Mouse (Mus musculus) stomach, embryonic 16.5 days (tissue): ENCODE measurements at regions not wholly inside any gene's neighbourhood (a gene's known extent, or its start where the extent isn't known, plus 50 kb on each side); places are given as distances from the start of the nearest gene placed in this dataset.

Experiments
- ATAC-seq: fragments of 200-750 bp; cut with Nextera tagmentation; 2 replicates; pipeline ENCODE4 v1.8.0; 2017; ENCODE audit warnings: moderate number of reproducible peaks, moderate TSS enrichment; ENCODE audit not compliant: insufficient read depth, low FRiP score
- H3K27ac ChIP-seq: fragments of 300-500 bp; sonication (generic); 2 replicates; pipeline ENCODE4 v1.5.1; 2014; ENCODE audit warnings: low read length
- H3K27me3 ChIP-seq: fragments of 300-500 bp; sonication (generic); 2 replicates; pipeline ENCODE4 v1.6.1; 2014; ENCODE audit warnings: low read length, control low read depth, mixed read lengths; ENCODE audit not compliant: control insufficient read depth, insufficient read depth
- H3K36me3 ChIP-seq: fragments of 300-500 bp; sonication (generic); 2 replicates; pipeline ENCODE4 v1.6.1; 2014; ENCODE audit warnings: low read length; ENCODE audit not compliant: control insufficient read depth, insufficient read depth
- H3K4me1 ChIP-seq: fragments of 300-500 bp; sonication (generic); 2 replicates; pipeline ENCODE4 v1.6.1; 2014; ENCODE audit warnings: low read length, control low read depth, mixed read lengths; ENCODE audit not compliant: control insufficient read depth, insufficient read depth
- H3K4me2 ChIP-seq: fragments of 300-500 bp; sonication (generic); 2 replicates; pipeline ENCODE4 v1.6.1; 2014; ENCODE audit warnings: low read depth, low read length, mixed read lengths
- H3K4me3 ChIP-seq: fragments of 300-500 bp; sonication (generic); replicated peaks from 2 replicates; pipeline ENCODE4 v1.5.1; 2014; ENCODE audit warnings: mild to moderate bottlenecking, low read length
- H3K9ac ChIP-seq: fragments of 300-500 bp; sonication (generic); 2 replicates; pipeline ENCODE4 v1.6.1; 2014; ENCODE audit warnings: low read length
- H3K9me3 ChIP-seq: fragments of 300-500 bp; sonication (generic); replicated peaks from 2 replicates; pipeline ENCODE4 v1.6.1; 2016; ENCODE audit warnings: low read length, control low read depth; ENCODE audit not compliant: control insufficient read depth
- WGBS: fragments of 180-500 bp; shearing (Covaris S2); extraction: QIAGEN DNeasy Blood & Tissue Kit; methylation state at CpG from one replicate; pipeline ENCODE4 v1.1.7; 2014; 5-methylcytosine and 5-hydroxymethylcytosine counted together

- no peak for ATAC-seq
- no peak overlapping the region for H3K4me2 ChIP-seq
- 54% methylated on average over 9 of the region's 9 CpGs for WGBS
- no peaks in the 10 kb centered on the region for H3K27me3 ChIP-seq
- H3K27ac ChIP-seq, result no peak overlapping the region
- H3K9me3 ChIP-seq, result peaks cover 6% of the 10 kb centered on the region; the same call in 1 of the 2 replicates
- H3K36me3 ChIP-seq, result no peaks in the 10 kb centered on the region
- no peak overlapping the region for H3K9ac ChIP-seq
- peaks cover 16% of the 10 kb centered on the region for H3K4me1 ChIP-seq
- no peak overlapping the region for H3K4me3 ChIP-seq
Observed at GRCm38 (mm10) chr4:137216908-137217497, 60.3 kb upstream of the Wnt4 start.

DNA sequence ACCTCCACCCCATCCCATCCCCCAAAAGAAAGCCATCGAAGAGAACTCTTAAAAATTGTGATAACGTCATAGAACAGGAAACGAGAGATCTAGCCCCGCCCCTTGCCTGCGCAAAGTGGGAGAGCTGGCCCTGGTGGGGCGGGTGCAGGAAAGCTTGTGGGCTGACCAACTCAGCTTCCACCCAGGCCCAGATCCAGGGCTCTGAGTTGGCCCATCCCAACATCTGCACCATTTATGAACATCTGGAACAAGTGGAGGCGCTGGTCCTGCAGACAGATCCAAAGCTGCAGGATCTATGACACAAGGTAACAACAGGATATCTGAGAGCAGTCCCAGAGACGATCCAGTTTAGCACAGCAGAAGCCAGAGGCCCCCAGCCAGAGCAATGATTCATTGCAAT is 62.7 kb upstream of the Wnt4 start:
- Histone ChIP-seq H3K4me1 (peaks cover 25% of the 10 kb centered on the region), H3K4me3 (no peak overlapping the region), H3K27ac (no peak overlapping the region), H3K36me3 (no peaks in the 10 kb centered on the region), H3K9me3 (no peaks in the 10 kb centered on the region), H3K9ac (no peak overlapping the region), H3K4me2 (no peak overlapping the region), H3K27me3 (no peaks in the 10 kb centered on the region)
- ATAC-seq, result no peak
- 66% methylated on average over 8 of the region's 8 CpGs for WGBS

- Histone ChIP-seq H3K9ac (no peak overlapping the region), H3K9me3 (no peaks in the 10 kb centered on the region), H3K36me3 (no peaks in the 10 kb centered on the region), H3K27ac (no peak overlapping the region), H3K27me3 (no peaks in the 10 kb centered on the region), H3K4me2 (no peak overlapping the region), H3K4me3 (no peak overlapping the region), H3K4me1 (peaks cover 25% of the 10 kb centered on the region)
- WGBS, result 40% methylated on average over 9 of the region's 9 CpGs
- ATAC-seq, result no peak
Observed at GRCm38 (mm10) chr4:137212846-137213245, 64.4 kb upstream of the Wnt4 start.

- Histone ChIP-seq H3K4me1 (peaks cover 31% of the 10 kb centered on the region), H3K27ac (no peak overlapping the region), H3K4me2 (no peak overlapping the region), H3K36me3 (no peaks in the 10 kb centered on the region), H3K9ac (peak overlapping the region; percentile 23; the same call in 1 of the 2 replicates), H3K4me3 (no peak overlapping the region), H3K27me3 (no peaks in the 10 kb centered on the region), H3K9me3 (no peaks in the 10 kb centered on the region)
- ATAC-seq, result no peak
- WGBS, result 16% methylated on average over 14 of the region's 14 CpGs
Observed at GRCm38 (mm10) chr4:137212106-137212505, 65.2 kb upstream of the Wnt4 start.

DNA sequence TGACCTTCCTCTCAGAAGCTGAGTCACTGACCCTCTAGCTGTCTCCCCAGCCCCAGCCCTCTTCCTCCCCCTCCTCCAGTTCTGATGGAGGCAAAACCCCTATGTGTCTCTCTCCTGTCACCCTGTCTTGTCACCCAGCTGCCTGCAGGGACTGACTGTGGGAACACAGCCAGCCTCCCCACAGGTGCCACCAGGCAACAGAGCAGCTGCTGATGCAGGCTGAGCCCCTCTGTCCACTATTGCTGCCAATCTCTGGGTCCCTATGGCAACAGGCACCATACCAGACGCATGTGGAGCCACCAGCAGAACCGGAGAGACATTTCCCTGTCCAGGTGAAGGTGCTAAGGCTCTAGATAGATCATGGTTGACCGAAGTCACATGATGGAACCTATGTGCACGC is 66.0 kb upstream of the Wnt4 start:
- H3K4me2 ChIP-seq, result no peak overlapping the region
- no peaks in the 10 kb centered on the region for H3K9me3 ChIP-seq
- H3K27me3 ChIP-seq, result no peaks in the 10 kb centered on the region
- H3K4me1 ChIP-seq, result peaks cover 32% of the 10 kb centered on the region
- 70% methylated on average over 4 of the region's 4 CpGs for WGBS
- peak overlapping the region; percentile 23; the same call in 1 of the 2 replicates for H3K9ac ChIP-seq
- H3K4me3 ChIP-seq, result no peak overlapping the region
- no peak overlapping the region for H3K27ac ChIP-seq
- no peak for ATAC-seq
- no peaks in the 10 kb centered on the region for H3K36me3 ChIP-seq

DNA sequence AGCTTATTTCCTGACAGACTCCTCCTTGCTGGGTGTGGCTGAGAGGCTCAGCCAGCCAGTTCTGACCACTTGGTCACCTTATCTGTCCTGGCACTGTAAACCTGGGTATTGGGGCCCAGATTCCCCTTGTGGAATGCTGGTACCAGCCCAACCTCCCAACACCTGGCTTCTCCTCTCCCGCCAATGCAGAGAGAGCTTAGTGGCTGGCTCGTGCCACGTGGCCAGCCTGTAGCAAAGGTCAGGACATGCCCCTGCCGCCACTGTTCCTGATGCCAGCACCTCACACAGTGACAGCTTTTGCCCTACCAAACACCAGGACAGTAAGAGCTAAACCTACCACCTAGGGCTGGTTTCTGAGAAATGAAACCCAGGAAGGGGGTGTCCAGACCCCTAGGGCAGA is 66.8 kb upstream of the Wnt4 start:
- Histone ChIP-seq H3K4me2 (no peak overlapping the region), H3K27me3 (no peaks in the 10 kb centered on the region), H3K4me1 (peaks cover 32% of the 10 kb centered on the region), H3K36me3 (no peaks in the 10 kb centered on the region), H3K9ac (no peak overlapping the region), H3K4me3 (no peak overlapping the region), H3K9me3 (no peaks in the 10 kb centered on the region), H3K27ac (no peak overlapping the region)
- 57% methylated on average over 4 of the region's 4 CpGs for WGBS
- ATAC-seq, result 0 out of 2 replicates have a peak, but pooled peaks have one; percentile 1

DNA sequence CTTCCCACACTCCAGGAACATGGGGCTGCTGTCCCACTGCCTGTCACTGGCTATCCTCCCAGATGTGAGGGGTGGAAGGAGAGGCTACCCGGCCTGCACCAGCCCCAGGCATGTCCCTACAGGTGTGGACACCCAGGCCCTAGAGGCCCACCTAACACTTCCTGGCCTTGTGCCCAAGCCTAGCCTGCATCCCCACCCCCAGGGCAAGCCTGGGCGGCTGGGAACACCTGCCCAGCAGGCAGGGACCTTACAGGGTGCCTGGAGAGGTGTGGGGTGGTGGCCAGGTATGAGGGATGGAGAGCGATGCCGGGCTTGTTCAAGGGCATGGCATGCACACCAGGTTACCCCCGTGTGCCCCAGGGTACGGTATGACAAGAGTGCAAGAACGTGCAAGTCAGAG is 76.3 kb upstream of the Wnt4 start:
- H3K4me1 ChIP-seq, result 0 out of 2 replicates have a peak, but pooled peaks cover 4% of the 10 kb centered on the region
- ATAC-seq, result peak; percentile 57; the same call in 1 of the 2 replicates
- H3K9ac ChIP-seq, result no peak overlapping the region
- no peaks in the 10 kb centered on the region for H3K27me3 ChIP-seq
- H3K4me3 ChIP-seq, result no peak overlapping the region
- no peaks in the 10 kb centered on the region for H3K9me3 ChIP-seq
- no peaks in the 10 kb centered on the region for H3K36me3 ChIP-seq
- peak overlapping the region; percentile 54; the same call in 1 of the 2 replicates for H3K27ac ChIP-seq
- WGBS, result 68% methylated on average over 7 of the region's 7 CpGs
- no peak overlapping the region for H3K4me2 ChIP-seq

DNA sequence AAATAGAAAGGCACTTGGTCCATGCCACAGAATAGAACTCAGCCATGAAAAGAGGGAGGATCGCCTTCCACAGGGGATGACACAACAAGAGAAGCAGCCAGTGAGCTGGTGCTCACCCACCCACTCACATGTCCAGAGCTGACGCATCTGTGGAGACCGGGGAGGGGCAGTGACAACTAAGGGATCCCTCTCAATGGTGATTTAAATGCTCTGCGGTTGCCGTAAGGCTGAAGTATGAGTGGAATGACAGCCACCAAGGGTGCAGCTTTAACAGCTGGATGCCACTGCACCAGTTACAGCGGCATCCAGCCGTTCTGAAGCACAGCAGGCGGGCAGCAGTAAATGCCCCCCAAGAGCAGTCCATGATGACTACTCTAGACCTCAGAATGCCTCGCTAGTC is 76.9 kb upstream of the Wnt4 start:
- ATAC-seq, result no peak
- H3K27me3 ChIP-seq, result no peaks in the 10 kb centered on the region
- H3K9ac ChIP-seq, result no peak overlapping the region
- peak overlapping the region; percentile 54; the same call in 1 of the 2 replicates for H3K27ac ChIP-seq
- H3K36me3 ChIP-seq, result no peaks in the 10 kb centered on the region
- H3K4me2 ChIP-seq, result no peak overlapping the region
- 0 out of 2 replicates have a peak, but pooled peaks cover 4% of the 10 kb centered on the region for H3K4me1 ChIP-seq
- no peak overlapping the region for H3K4me3 ChIP-seq
- H3K9me3 ChIP-seq, result no peaks in the 10 kb centered on the region
- whole genome bisulfite sequencing, result 71% methylated on average over 9 of the region's 9 CpGs

- Histone ChIP-seq H3K4me2 (no peak overlapping the region), H3K36me3 (no peaks in the 10 kb centered on the region), H3K27ac (no peak overlapping the region), H3K4me1 (no peaks in the 10 kb centered on the region), H3K9ac (no peak overlapping the region), H3K27me3 (no peaks in the 10 kb centered on the region), H3K4me3 (no peak overlapping the region), H3K9me3 (no peaks in the 10 kb centered on the region)
- 60% methylated on average over 5 of the region's 5 CpGs for WGBS
- ATAC-seq, result no peak
Observed at GRCm38 (mm10) chr4:137196491-137196974, 80.8 kb upstream of the Wnt4 start.
